Mouse (Mus musculus) liver, embryonic 15.5 days (tissue): ENCODE measurements at regions not wholly inside any gene's neighbourhood (a gene's known extent, or its start where the extent isn't known, plus 50 kb on each side); places are given as distances from the start of the nearest gene placed in this dataset.

Source experiments
- ATAC-seq: fragments of 200-750 bp; cut with Nextera tagmentation; 2 replicates; pipeline ENCODE4 v1.8.0; 2017; ENCODE audit warnings: moderate number of reproducible peaks, mild to moderate bottlenecking, moderate library complexity; ENCODE audit not compliant: insufficient read depth
- H3K27ac ChIP-seq: fragments of 300-500 bp; sonication (generic); replicated peaks from 2 replicates; pipeline ENCODE4 v1.5.1; 2015; ENCODE audit warnings: mild to moderate bottlenecking, inconsistent platforms
- H3K27me3 ChIP-seq: fragments of 300-500 bp; sonication (generic); 2 replicates; pipeline ENCODE4 v1.6.1; 2015; ENCODE audit warnings: mild to moderate bottlenecking, inconsistent platforms
- H3K36me3 ChIP-seq: fragments of 300-500 bp; sonication (generic); replicated peaks from 2 replicates; pipeline ENCODE4 v1.6.1; 2015; ENCODE audit warnings: moderate library complexity, mild to moderate bottlenecking, inconsistent platforms
- H3K4me1 ChIP-seq: fragments of 300-500 bp; sonication (generic); replicated peaks from 2 replicates; pipeline ENCODE4 v1.6.1; 2015; ENCODE audit warnings: inconsistent platforms
- H3K4me2 ChIP-seq: fragments of 300-500 bp; sonication (generic); 2 replicates; pipeline ENCODE4 v1.6.1; 2015; ENCODE audit warnings: moderate library complexity, mild to moderate bottlenecking, inconsistent platforms
- H3K4me3 ChIP-seq: fragments of 300-500 bp; sonication (generic); replicated peaks from 2 replicates; pipeline ENCODE4 v1.5.1; 2015; ENCODE audit warnings: mild to moderate bottlenecking, inconsistent platforms
- H3K9ac ChIP-seq: fragments of 300-500 bp; sonication (generic); 2 replicates; pipeline ENCODE4 v1.6.1; 2015; ENCODE audit warnings: moderate library complexity, mild to moderate bottlenecking, inconsistent platforms
- H3K9me3 ChIP-seq: fragments of 300-500 bp; sonication (generic); replicated peaks from 2 replicates; pipeline ENCODE4 v1.6.1; 2016; ENCODE audit warnings: inconsistent platforms
- WGBS: fragments of 180-500 bp; shearing (Covaris S2); methylation state at CpG from one replicate; pipeline ENCODE4 v1.1.7; 2015; ENCODE audit warnings: mixed read lengths; ENCODE audit not compliant: insufficient replicate concordance; 5-methylcytosine and 5-hydroxymethylcytosine counted together

DNA sequence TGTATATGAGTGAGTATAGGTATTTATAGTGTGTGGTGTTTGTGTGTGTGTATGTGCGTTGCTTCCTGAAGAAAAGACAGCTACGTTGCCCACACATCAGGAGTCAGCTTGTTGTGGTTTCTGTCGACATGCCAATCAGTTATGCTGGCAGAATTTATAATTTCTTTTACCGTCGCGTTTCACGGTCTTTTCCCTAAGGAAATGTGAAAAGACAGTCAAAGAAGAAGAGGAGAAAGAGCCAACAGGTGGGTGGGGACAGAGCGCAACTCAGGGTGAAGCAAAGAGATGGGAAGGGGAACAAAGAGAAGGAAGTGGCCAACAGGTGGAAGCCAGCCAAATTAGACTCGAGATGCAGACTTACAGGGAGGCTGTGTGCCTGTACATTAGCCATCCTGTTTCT, 204.2 kb downstream of the Rpap3 start:
- Histone ChIP-seq H3K4me1 (no peaks in the 10 kb centered on the region), H3K36me3 (no peaks in the 10 kb centered on the region), H3K9ac (no peak overlapping the region), H3K4me2 (no peak overlapping the region), H3K9me3 (no peaks in the 10 kb centered on the region; the same call in 1 of the 2 replicates), H3K27ac (no peak overlapping the region), H3K27me3 (no peaks in the 10 kb centered on the region), H3K4me3 (no peak overlapping the region)
- no peak for ATAC-seq
- 59% methylated on average over 9 of the region's 9 CpGs for WGBS

DNA sequence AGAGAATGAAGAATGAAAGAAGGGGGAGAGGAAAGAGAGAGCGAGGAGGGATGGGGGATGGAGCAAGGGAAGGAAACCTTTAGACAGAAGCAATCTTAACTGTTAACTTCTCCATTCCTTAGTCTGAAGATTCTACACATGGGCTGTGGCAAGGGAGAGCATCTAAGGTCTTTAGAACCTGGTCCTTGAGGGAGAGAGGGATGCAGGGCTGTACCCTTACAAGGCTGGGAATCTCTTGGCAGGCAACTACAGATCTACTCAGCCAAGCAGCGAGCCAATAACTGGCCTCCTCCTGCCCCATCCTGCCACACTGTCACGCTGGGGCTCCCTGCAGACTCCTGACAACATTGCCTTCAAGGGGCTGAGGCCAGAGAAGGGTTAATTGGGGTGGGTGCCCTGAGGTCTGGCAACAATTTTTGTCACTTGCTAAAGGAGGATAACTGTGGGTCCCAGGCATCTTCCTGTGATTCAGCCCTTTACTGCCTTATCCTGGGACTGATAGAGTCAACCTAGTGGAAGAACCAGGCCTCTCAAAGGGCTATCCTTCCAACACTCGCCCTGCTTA, 205.7 kb downstream of the Rpap3 start:
- WGBS, result 45% methylated on average over 4 of the region's 4 CpGs
- H3K36me3 ChIP-seq, result no peaks in the 10 kb centered on the region
- H3K27ac ChIP-seq, result no peak overlapping the region
- H3K9ac ChIP-seq, result no peak overlapping the region
- no peaks in the 10 kb centered on the region for H3K4me1 ChIP-seq
- no peak overlapping the region for H3K4me2 ChIP-seq
- H3K9me3 ChIP-seq, result peaks cover 3% of the 10 kb centered on the region; the same call in 1 of the 2 replicates
- H3K4me3 ChIP-seq, result no peak overlapping the region
- no peak for ATAC-seq
- no peaks in the 10 kb centered on the region for H3K27me3 ChIP-seq

- Histone ChIP-seq H3K9me3 (peaks cover 3% of the 10 kb centered on the region; the same call in 1 of the 2 replicates), H3K36me3 (no peaks in the 10 kb centered on the region), H3K27ac (no peak overlapping the region), H3K4me1 (no peaks in the 10 kb centered on the region), H3K4me3 (no peak overlapping the region), H3K9ac (no peak overlapping the region), H3K27me3 (no peaks in the 10 kb centered on the region), H3K4me2 (no peak overlapping the region)
- no peak for ATAC-seq
- WGBS, result 63% methylated on average over 5 of the region's 5 CpGs
Measured at GRCm38 (mm10) chr15:97499240-97499639, 206.4 kb downstream of the Rpap3 start.

- Histone ChIP-seq H3K4me3 (no peak overlapping the region), H3K9ac (no peak overlapping the region), H3K27me3 (no peaks in the 10 kb centered on the region), H3K36me3 (no peaks in the 10 kb centered on the region), H3K4me1 (no peaks in the 10 kb centered on the region), H3K9me3 (peaks cover 3% of the 10 kb centered on the region; the same call in 1 of the 2 replicates), H3K4me2 (no peak overlapping the region), H3K27ac (no peak overlapping the region)
- ATAC-seq, result no peak
- 58% methylated on average over 3 of the region's 3 CpGs for WGBS
Measured at GRCm38 (mm10) chr15:97498375-97498774, 207.2 kb downstream of the Rpap3 start.

DNA sequence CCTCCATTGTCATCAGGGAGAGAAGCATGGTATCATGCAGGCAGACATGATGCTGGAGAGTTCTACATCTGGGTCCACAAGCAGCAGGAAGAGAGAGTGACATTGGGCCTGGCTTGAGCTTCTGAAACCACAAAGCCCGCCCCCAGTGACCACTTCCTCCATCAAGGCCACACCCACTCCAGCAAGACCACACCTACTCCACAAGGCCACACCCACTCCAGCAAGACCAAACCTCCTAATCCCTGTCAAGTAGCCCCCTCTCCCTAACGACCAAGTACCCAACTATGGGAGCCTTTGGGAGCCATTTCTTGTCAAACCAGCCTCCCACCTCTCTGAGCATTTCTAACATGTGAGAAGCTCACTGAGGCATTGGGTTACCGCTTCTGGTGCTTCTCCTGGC, 209.6 kb downstream of the Rpap3 start:
- no peak overlapping the region for H3K9ac ChIP-seq

GRCm38 (mm10) chr15:97493340-97493739, 212.3 kb downstream of the Rpap3 start:
- no peaks in the 10 kb centered on the region for H3K36me3 ChIP-seq
- no peaks in the 10 kb centered on the region for H3K4me1 ChIP-seq
- H3K9ac ChIP-seq, result no peak overlapping the region
- WGBS, result 57% methylated on average over 5 of the region's 5 CpGs
- H3K4me3 ChIP-seq, result no peak overlapping the region
- H3K4me2 ChIP-seq, result no peak overlapping the region
- H3K27ac ChIP-seq, result no peak overlapping the region
- no peaks in the 10 kb centered on the region for H3K27me3 ChIP-seq
- H3K9me3 ChIP-seq, result 0 out of 2 replicates have a peak, but pooled peaks cover 3% of the 10 kb centered on the region
- ATAC-seq, result no peak

More for the DNA sequence above, 209.6 kb downstream of the Rpap3 start:
- Histone ChIP-seq H3K36me3 (no peaks in the 10 kb centered on the region), H3K4me2 (no peak overlapping the region), H3K4me1 (no peaks in the 10 kb centered on the region), H3K27ac (no peak overlapping the region), H3K9me3 (0 out of 2 replicates have a peak, but pooled peaks cover 3% of the 10 kb centered on the region), H3K27me3 (no peaks in the 10 kb centered on the region), H3K4me3 (no peak overlapping the region)
- ATAC-seq, result no peak
- 67% methylated on average over 3 of the region's 3 CpGs for WGBS

DNA sequence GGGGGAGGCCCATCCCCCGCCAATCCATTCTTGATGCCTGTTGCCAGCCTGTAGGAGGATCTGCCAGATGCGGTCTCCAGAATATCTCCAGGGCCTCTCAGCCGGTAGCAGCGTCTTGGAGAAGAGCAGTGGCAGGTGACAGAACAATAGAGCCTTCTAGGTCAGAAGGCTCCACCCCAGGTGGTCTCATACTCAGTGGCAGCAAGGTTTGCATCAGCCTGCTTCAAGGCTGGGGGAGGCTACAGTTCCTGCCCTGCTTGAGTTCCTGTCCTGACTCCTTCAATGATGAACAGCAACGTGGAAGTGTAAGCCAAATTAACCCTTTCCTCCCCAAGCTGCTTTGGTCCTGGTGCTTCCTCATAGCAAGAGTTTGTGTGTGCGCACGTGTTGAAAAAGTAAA, 213.8 kb downstream of the Rpap3 start:
- Histone ChIP-seq H3K36me3 (no peaks in the 10 kb centered on the region), H3K4me3 (no peak overlapping the region), H3K9me3 (0 out of 2 replicates have a peak, but pooled peaks cover 3% of the 10 kb centered on the region), H3K4me1 (no peaks in the 10 kb centered on the region), H3K4me2 (no peak overlapping the region), H3K27me3 (no peaks in the 10 kb centered on the region), H3K27ac (no peak overlapping the region), H3K9ac (no peak overlapping the region)
- 68% methylated on average over 7 of the region's 7 CpGs for WGBS
- no peak for ATAC-seq

GRCm38 (mm10) chr15:97487425-97487824, 218.2 kb downstream of the Rpap3 start:
- H3K27me3 ChIP-seq, result no peaks in the 10 kb centered on the region
- H3K9me3 ChIP-seq, result no peaks in the 10 kb centered on the region
- H3K4me1 ChIP-seq, result no peaks in the 10 kb centered on the region
- H3K27ac ChIP-seq, result no peak overlapping the region
- H3K4me3 ChIP-seq, result no peak overlapping the region
- H3K36me3 ChIP-seq, result no peaks in the 10 kb centered on the region
- H3K4me2 ChIP-seq, result no peak overlapping the region
- WGBS, result 68% methylated on average over 2 of the region's 2 CpGs
- no peak overlapping the region for H3K9ac ChIP-seq
- no peak for ATAC-seq

DNA sequence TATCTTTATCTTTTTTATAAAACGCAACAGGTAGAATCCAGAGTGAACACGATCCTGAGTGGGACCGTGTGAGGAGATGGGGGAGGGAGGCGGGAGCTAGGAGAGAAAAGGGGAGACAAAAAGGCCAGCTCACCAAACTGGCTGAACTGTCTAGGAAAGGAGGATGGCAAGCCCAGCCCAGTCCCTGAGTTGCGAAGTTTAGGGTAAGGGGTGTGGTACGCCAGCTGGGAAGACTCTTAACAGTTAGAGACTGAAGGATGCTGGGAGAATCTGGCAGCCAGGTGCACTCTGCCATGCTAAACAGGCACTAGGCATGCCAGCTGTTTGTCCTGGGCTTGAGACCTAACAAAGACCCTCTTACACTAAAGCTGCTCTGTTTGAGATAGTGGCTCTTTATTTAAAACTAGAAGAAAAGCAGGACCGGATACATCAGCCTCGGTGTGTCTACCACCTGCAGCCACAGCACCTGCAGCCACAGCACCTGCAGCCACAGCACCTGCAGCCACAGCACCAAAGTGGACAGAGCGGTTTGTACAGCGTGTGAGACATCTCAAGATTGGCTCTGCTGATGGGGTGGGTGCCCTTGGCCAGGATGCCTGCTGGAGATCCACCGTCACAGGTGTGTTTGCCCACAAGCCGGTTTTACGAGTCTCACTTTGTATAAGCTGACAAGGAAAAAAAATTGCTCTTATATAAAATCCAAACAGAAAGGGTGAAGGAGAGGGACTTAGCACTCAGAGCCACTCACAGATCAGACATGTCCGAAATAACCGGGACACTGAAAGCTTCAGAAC, 225.1 kb upstream of the Amigo2 start:
- H3K27me3 ChIP-seq, result no peaks in the 10 kb centered on the region
- H3K36me3 ChIP-seq, result no peaks in the 10 kb centered on the region
- H3K9me3 ChIP-seq, result no peaks in the 10 kb centered on the region
- ATAC-seq, result no peak
- no peak overlapping the region for H3K4me3 ChIP-seq
- H3K4me2 ChIP-seq, result no peak overlapping the region
- H3K4me1 ChIP-seq, result no peaks in the 10 kb centered on the region
- 72% methylated on average over 15 of the region's 15 CpGs for WGBS
- no peak overlapping the region for H3K9ac ChIP-seq
- no peak overlapping the region for H3K27ac ChIP-seq

DNA sequence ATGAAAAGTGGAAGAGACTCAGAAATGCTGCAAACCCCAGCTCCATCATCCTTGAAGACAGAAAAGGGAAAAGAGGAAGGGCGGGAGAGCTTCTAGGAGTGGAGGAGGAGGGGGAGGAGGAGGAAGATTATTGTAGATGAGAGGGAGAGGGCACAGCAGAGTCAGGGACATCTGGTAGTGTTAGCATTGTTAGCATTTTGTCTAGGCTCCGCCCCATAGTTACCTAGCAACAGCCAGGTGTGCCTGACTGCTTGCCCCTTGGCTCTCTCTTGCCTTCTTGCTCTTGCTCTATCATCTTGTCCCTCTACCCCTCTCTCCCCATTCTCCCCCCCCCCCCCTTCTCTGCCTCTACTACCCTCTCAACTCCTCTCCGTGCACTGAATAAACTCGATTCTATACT, 224.4 kb upstream of the Amigo2 start:
- Histone ChIP-seq H3K27me3 (no peaks in the 10 kb centered on the region), H3K4me3 (no peak overlapping the region), H3K9ac (no peak overlapping the region), H3K9me3 (no peaks in the 10 kb centered on the region), H3K36me3 (no peaks in the 10 kb centered on the region), H3K4me2 (no peak overlapping the region), H3K27ac (no peak overlapping the region), H3K4me1 (no peaks in the 10 kb centered on the region)
- WGBS, result 56% methylated on average over 4 of the region's 4 CpGs
- ATAC-seq, result no peak

DNA sequence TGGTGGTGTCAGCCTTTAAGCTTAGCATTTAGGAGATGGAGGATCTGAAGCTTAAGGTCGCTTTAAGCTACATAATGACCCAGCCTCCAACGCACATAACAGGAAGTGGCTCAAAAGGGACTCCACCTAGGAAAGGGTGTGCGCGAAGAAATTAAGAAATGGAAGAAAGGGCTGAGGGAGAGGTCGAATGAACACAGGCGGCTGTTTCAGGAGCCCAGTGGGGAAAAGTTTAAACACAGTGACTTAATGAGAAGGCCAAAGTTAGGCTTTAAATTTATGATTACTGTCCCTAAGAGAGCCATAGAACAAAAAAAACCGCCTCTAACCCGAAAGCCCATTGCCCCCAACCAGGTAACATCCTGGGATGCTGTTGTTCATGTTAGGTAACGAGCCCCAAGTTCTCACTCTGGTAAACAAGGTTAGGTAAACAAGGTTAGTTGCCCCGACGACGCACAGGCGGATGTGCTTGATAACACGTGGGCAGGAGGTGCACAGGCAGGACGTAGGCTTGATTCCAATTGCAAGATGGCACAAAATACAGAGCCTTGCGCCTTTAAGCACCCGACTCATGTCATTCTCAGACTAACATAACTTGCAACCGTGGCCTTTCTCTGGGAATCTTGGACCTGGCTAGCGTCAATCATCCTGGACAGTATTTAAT, 222.7 kb upstream of the Amigo2 start:
- ATAC-seq, result no peak
- no peak overlapping the region for H3K4me2 ChIP-seq
- H3K9ac ChIP-seq, result no peak overlapping the region
- H3K27me3 ChIP-seq, result no peaks in the 10 kb centered on the region
- H3K27ac ChIP-seq, result no peak overlapping the region
- no peak overlapping the region for H3K4me3 ChIP-seq
- H3K36me3 ChIP-seq, result no peaks in the 10 kb centered on the region
- 0 out of 2 replicates have a peak, but pooled peaks cover under 1% of the 10 kb centered on the region for H3K4me1 ChIP-seq
- 52% methylated on average over 19 of the region's 19 CpGs for WGBS
- H3K9me3 ChIP-seq, result no peaks in the 10 kb centered on the region
